Mouse (Mus musculus) G1E (cell line): ENCODE results near the gene 5430419D17Rik.

Experiments
- CTCF ChIP-seq: IDR thresholded peaks from 2 replicates; pipeline ENCODE4 v1.5.1; 2012; ENCODE audit warnings: low read depth, low read length, inconsistent platforms, mixed read lengths
- GATA1 ChIP-seq: IDR thresholded peaks from 2 replicates; pipeline ENCODE4 v1.6.1; 2012; ENCODE audit warnings: borderline replicate concordance, low read length, inconsistent platforms, mixed read lengths
- GATA2 ChIP-seq: IDR thresholded peaks from 2 replicates; pipeline ENCODE4 v1.6.1; 2012; ENCODE audit warnings: low read depth, low read length, inconsistent platforms, borderline replicate concordance
- POLR2AphosphoS5 ChIP-seq: IDR thresholded peaks from 2 replicates; pipeline ENCODE4 v1.6.1; 2012; ENCODE audit warnings: low read depth, low read length, inconsistent platforms; ENCODE audit not compliant: insufficient replicate concordance
- TAL1 ChIP-seq: conservative IDR thresholded peaks from 2 replicates; pipeline ENCODE4 v1.6.1; 2012; ENCODE audit warnings: low read depth, low read length, inconsistent platforms, mixed read lengths

- TF ChIP-seq GATA1: no peak
- no peak for TF ChIP-seq POLR2AphosphoS5
- no peak for TF ChIP-seq CTCF
- TF ChIP-seq GATA2: no peak
- no peak for TF ChIP-seq TAL1
Measured at GRCm38 (mm10) chr7:131260946-131261345, 86.7 kb downstream of the 5430419D17Rik start.
